Mouse (Mus musculus): ENCODE results near the gene Ptprr. TPM values are rescaled to one million over a fixed set of nuclear protein-coding genes. Genes with fewer than 3 reads are reported as not detected.

Ptprr gene
- 11.2 and 16.1 TPM in 2 replicates for polyA plus RNA-seq (2012; rRNA removed)

DNA sequence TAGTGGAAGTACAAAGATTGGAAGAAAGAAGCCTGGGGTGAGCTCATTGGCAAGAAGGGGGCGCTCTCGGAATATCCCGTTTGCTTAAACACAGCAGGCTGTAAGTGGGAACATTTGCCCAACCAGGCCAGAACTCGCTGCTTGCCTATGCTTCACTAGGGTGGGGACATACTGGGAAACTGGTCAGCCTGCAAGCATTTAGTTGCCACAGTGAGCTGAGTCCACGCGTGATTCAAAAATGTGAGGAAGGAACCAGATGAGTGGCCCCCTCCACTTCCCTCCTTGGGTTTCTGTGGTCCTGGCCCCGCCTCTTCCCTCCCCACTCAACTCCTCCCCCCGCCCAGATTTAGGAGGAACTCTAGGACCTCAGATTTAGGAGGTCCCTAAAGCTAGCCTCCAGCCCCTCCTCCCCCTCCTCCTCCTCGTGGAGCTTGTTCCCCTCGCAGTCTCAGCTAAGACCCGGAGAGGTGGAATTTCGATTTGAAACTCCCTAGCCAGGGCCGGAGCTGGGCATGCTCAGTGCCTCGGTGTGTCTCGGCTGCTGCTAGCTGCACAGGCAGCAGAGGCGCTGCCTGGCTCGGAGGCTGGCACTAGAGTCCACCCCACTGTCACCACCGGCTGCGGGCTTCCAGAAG, at the start of gene Ptprr:
Gene Ptprr, plus strand, starts transcription at position 369 of the 635 bp plus-strand sequence.
- peak; percentile 87 to 93 for DNase-seq (ENCODE audit: extremely low spot score in 1 of 2, low spot score in 1 of 2)

DNA sequence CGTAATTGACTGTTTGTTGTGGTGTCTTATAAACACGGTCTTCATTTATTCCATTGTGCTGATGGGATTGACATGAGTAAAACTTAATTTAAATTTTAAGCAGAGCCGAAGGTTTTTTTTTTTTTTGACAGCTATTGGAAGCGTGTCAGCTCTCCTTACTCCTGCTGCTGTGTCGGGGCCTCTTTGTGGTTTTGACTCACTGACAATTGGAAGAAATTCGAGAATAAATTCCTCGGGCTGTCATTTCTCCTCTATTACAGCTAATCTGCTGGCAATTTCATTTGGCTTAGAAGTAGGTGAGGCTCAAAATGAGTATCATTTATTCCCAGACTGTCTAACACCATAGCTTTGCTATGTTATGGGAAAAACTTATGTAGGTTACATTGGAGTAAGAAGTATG, 41.7 kb upstream of the Ptprr start:
- DNase-seq (ENCODE audit: extremely low spot score in 1 of 2, low spot score in 1 of 2), result no peak

DNA sequence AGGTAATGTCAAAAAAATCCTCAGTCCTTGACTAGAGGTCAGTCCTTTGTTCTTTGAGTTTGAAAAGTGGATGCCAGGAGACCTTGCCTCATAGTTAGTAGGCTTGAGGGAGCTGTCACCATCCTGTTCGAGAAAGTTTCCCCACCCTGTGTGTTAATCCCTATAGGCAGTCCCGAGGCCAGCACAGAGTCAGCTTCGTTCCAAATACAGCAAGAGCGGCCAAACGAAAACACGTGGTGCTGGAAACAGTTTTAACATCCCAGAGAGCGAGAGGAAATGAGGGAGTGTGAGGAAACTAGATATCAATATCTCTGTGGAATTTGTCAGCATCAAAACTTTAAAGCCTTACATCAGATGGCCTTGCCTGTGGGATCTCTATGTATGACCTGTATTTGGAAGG, 39.0 kb upstream of the Ptprr start:
- no peak for DNase-seq (ENCODE audit: extremely low spot score in 1 of 2, low spot score in 1 of 2)

DNA sequence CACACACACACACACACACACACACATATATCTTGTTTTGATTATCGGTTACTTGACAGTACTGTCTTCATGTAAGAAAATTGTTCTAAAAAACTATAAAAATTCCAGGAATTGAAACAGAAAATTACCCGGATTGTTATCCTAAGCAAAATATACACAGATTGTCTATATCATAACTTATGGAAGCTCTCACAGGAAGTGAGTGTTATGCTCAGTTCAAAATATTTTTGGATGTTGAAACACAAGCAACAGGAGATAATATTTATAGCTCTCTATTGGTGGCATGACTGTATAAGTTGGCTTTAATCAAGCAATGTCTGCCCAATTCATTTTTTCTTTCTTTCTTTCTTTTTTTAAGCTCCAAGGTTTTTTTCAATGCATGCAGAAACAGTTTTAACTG, 38.0 kb upstream of the Ptprr start:
- no peak for DNase-seq (ENCODE audit: extremely low spot score in 1 of 2, low spot score in 1 of 2)

DNA sequence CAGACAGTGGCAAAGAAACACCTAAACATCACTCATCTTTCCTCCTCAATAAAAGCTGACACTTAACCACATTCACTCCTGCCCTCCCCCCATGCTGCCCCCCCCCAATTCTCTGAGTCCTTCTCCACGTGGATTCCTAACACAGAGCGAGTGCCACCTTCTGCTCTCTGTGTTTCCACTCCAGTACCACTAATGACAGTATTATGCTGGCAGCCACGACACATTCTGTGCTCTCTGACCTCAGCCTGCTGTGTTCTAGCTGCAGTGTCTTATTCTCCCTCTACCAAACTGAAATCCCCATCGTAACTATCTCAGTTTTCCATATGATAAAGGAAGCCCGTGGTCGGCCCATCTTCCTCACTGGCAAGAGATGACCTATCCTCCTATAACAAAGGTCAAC, 33.7 kb upstream of the Ptprr start:
- no peak for DNase-seq (ENCODE audit: extremely low spot score in 1 of 2, low spot score in 1 of 2)

DNA sequence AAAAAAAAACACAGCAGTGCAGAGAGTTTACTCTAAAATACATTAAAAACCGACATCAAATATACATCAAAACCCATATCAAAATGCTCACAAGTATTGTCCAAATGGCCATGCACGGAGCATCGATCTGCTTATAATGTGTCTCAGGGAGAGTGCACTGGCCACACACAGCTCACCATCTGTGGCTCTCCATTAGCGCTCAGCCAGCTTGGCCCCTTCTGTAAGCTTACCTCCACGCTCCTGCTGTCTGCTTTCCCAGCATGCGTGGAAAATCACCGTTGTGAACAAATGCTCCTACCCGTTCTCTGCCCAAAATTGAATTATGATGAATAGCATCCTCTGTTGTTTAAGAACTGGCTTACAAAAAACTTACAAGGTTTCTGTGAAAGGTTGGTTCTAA, 16.2 kb upstream of the Ptprr start:
- DNase-seq (ENCODE audit: extremely low spot score in 1 of 2, low spot score in 1 of 2), result no peak

DNA sequence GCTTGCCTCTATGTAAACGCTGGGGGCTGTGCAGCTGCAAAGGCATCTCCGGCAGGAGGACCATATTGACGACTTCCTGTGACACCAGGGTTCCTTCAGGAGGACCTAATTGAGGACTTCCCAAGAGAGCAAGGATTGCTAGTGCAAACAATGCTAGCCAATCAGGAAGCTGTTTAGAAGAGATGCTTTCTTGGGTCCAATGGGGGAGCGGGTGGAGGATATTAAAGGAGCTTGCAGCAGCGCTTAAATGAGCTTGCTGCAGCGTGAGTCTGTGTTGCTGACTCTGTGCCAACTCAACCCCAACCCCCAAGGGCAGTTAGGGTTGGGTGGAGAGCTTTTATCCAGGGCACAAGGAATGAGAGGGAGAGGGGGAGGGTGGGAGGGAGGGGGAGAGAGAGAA, 11.3 kb upstream of the Ptprr start:
- peak in 1 of 2 experiments; percentile 30 for DNase-seq (ENCODE audit: extremely low spot score in 1 of 2, low spot score in 1 of 2)

DNA sequence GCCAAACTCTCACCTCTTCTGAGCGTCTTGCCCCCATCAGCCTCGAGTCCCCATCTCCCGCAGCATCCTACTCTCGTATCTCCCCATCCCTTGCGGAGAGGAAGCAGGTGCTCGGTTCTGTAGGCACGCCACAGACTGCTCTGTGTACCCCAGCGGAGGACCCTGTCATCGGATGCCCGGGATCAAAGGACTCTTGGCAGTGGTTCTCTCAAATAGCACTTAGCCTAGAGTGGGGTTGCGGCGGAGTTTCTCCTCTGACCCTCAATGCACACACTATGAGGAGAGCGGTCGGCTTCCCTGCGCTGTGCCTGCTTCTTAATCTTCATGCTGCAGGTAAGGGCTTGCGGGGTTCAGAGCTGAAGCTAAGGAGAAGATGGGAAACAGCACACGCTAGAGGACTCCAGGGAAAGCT, 473 bp downstream of the Ptprr start:
- no peak for DNase-seq (ENCODE audit: extremely low spot score in 1 of 2, low spot score in 1 of 2)

DNA sequence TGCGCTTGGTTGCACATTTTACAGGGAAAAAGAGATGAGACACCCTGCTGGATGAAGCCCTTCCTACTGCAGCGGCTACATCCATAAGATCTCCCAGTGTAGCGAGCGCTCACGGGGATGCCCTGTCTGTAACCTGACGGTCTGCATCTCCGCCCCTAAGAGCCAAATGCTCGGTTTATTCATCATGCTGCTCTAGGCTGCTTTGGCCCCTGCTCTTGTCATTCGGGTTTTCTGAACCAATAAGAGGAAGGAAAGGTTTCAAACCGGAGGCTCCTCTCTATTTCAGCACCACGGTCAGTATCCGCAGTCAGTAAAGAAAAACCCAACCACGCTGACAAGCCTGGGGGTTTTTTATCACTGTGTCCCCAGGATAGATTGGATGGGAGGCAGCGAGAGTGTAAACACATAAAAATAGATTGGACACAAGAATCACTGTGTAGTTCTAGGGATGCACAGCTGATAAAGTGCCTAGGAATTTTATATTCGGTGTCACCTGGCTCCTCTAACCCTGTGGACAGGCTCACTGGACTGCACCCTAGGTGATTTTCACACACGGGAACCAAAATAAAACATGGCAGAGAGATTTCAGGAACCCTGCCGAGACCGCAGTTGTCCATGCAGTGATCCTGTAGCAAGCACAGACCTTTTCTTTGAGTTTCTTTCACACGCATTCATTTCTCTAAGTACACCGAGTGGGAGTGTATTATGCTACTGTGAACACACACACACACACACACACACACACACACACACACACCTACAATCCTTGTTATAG, 1.3 kb downstream of the Ptprr start:
- DNase-seq (ENCODE audit: extremely low spot score in 1 of 2, low spot score in 1 of 2), result peak; percentile 20 to 64

DNA sequence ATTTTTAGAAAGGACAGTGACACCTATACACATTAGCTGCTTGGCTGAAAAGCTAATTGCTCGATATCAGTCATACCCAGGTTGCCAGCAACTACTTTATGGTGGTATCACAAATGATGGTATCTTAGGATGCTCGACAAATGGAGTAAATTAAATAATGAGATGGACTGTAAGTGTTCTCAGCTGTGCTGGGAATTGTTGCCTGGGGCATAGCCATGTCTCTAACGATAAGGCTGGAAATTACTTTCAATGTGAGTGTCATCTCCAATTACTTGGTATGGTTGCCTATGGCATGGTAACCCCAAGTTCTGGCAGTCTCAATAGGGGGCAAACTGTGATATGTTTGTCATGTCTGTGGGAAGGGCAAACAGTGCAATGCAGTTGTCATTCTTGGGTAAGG, 3.1 kb downstream of the Ptprr start:
- DNase-seq (ENCODE audit: extremely low spot score in 1 of 2, low spot score in 1 of 2), result no peak

DNA sequence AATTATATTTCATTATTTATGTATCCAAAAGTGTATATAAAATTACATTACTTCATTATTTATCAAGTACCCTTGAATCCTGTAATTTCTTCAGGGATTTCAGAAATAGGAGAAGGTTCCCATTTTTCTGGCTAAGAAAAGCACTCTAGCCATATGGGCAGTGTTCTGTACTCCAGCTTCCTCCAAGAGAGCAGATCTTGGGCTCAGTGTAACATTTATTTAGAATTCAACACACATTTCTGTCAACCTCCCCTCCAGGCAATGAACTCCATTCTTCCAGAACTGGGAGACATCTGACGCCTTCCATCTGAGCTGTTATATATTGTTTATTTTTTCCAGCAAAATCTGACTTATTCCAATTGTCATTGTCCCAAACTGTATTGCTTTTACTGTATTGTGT, 20.1 kb downstream of the Ptprr start:
- peak in 1 of 2 experiments; percentile 23 for DNase-seq (ENCODE audit: extremely low spot score in 1 of 2, low spot score in 1 of 2)

DNA sequence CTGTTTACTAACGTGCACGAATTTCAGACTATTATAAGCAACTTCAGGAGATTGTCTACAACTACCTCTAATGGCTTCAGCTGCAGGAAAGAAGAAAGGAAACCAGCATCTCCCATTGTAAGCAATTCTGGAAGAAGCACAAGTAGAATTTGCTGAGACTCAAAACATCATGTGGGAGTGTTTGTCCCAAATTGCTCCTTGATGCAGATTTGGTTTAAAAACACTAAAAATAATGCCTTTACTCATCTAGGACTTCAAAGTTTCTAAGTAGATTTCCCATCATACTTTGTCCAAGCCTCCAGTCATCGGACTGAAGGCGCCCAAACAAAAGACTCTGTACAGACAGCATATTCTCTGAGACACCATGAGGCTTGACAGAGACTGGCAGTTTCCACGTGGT, 57.9 kb downstream of the Ptprr start:
- peak in 1 of 2 experiments; percentile 20 for DNase-seq (ENCODE audit: extremely low spot score in 1 of 2, low spot score in 1 of 2)

DNA sequence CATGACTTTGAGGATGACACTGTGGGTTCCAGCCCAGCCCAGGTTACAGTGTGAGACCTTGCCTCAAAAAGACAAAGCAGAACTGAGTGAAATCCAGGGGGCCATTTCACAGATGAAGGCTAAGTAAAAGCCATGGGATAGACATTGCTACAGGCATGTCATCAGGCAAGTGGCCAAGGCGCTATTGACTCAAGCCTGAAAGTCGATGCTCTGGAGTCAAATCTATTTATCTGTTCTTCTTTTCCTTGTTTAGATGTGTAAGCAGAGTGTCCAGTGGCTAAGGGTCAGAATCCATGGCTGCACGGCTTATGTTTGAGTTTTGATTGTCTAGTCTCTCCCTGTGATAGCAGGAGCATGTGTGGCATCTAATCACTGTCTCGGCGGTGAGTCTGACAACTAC, 60.6 kb downstream of the Ptprr start:
- no peak for DNase-seq (ENCODE audit: extremely low spot score in 1 of 2, low spot score in 1 of 2)

DNA sequence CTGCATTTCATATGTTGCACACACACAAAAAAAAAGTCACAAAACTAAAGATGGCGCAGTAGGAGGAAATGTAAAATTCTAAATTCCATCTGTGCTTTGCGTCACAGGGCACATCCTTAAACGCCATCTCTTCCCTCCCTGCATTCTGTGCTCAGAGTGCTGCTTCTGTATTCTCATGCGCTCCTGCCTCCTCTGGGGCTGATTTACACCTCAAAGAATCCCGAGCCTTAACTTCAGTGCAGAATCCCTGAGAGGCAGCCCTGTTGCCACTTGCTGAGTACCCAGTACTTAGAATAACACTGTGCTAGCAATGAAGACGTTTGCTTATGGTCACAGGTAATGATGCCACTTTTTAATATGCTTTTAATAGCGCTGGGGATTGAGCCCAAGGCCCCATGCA, 61.4 kb downstream of the Ptprr start:
- no peak for DNase-seq (ENCODE audit: extremely low spot score in 1 of 2, low spot score in 1 of 2)

DNA sequence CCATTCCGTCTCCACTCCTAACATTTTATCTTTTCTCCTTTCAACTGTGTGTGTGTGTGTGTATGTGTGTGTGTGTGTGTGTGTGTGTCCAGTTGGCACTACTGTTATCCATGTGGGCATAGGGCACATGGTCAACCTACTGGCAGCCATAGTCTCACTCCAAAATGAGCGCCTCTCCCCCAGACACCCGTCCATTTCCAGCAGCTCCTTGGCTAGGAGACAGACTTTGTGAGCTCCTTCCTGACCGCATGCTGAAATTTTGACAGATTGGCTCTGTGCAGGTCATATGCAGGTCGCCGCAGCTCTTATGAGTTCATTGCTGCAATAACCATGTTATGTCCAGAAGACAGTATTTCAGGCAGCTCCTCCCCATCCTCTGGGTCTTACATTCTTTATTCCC, 62.8 kb downstream of the Ptprr start:
- DNase-seq (ENCODE audit: extremely low spot score in 1 of 2, low spot score in 1 of 2), result no peak

DNA sequence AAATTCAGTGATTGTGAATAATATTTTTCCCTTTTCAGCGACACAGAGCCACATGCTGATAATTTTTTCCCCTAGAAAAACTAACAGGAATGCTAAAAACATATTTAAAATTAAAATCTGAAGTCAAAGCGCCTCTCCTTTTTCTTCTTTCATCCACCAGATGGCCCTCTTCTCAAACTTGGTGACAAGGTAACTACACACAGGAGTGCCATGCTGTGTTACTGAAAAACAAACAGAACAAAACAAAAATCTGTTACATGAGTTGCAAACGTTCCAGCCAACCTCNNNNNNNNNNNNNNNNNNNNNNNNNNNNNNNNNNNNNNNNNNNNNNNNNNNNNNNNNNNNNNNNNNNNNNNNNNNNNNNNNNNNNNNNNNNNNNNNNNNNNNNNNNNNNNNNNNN, 66.0 kb downstream of the Ptprr start:
- DNase-seq (ENCODE audit: extremely low spot score in 1 of 2, low spot score in 1 of 2), result peak in 1 of 2 experiments; percentile 64

DNA sequence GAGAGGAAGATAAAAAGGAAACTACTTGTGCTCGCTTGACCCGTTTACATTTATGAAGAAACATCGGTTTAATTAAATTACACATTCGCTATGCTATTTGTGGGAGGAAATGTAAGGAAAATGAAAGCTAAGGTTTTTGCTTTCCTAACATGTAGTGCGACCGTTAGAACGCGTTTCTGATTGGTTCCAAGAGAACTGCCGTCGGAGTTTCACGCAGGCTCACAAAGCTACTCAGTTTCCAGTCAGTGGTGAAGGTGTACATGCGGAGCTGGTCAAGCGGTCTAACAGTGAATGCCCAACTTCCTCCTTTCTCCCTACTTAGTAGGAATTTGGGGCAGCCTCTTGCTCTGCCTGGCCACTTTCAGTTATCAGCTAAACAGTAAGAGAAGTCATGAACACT, 78.5 kb downstream of the Ptprr start:
- no peak for DNase-seq (ENCODE audit: extremely low spot score in 1 of 2, low spot score in 1 of 2)

DNA sequence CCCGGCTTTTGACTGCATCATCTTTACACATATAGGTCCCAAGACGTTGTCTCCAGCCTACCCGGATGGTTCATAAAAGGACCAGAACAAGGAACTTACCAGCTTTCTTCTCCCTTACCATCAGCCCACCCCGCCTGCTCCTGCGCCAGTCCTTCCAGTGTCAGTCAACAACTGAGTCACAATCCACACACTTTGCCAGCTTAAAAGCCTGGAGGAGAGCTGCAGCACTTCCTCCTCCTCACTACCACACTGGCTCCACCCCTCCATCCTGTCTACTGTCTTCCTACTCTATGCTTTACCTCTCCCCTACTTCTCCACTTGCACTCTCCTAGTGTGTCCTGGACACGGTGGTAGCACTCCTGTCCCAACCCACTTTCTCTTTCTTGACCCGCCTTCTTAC, 80.5 kb downstream of the Ptprr start:
- DNase-seq (ENCODE audit: extremely low spot score in 1 of 2, low spot score in 1 of 2), result no peak

DNA sequence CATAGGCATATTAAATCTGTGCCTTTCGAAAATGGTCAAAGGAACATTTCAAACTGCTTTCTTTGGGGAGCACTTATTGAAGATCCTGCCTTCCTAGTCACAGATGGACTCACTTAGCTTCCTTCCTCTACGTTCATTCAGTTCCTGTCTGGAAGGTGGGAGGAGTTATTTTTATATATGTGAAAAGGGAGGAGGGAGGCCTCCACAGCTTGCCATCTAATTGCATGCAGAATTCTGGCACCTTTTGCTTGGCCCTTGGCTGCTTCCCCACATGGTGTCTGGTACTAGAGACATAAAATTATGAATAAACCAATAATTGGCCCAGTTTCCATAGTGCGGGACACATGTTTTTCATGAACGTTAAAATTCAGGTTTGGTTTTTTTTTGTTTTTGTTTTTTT, 90.2 kb downstream of the Ptprr start:
- DNase-seq (ENCODE audit: extremely low spot score in 1 of 2, low spot score in 1 of 2), result peak; percentile 32 to 57

DNA sequence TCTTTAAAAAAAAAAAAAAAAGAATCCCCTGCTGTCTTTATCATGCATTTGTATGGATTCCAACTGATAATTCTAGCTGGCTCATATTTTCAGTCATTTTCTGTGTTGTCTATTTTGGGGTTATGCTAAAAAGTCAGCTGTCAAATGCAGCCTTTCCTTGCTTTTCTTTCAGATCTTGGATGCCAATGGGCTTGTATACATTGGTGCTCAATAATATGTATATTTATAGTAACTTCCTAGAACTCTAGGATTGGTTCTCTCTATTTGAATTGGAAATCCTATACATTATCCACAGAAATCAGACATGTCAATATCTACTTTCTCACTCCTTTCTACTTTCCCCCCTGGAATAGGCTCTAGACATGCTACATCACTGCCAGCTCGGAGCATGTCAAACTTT, 90.7 kb downstream of the Ptprr start:
- DNase-seq (ENCODE audit: extremely low spot score in 1 of 2, low spot score in 1 of 2), result no peak

DNA sequence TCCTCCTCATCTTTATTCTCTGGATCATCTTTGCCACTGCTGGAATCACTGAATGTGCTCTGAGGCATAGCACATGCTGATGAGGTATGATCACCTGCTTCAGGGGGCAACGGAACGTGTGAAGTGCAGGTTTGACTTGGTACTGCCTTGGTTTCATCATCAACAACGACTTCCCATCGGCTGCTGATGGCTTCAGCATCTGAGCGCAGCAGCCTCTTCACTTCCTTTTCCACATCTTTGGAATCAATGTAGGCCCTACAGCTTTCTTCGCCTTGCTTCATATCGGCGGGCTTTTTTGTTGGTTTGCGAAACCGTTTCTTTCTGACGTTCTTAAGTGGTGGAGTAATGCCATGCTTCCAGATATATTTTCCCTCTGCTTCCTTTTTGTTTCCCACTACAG, 94.9 kb downstream of the Ptprr start:
- no peak for DNase-seq (ENCODE audit: extremely low spot score in 1 of 2, low spot score in 1 of 2)

DNA sequence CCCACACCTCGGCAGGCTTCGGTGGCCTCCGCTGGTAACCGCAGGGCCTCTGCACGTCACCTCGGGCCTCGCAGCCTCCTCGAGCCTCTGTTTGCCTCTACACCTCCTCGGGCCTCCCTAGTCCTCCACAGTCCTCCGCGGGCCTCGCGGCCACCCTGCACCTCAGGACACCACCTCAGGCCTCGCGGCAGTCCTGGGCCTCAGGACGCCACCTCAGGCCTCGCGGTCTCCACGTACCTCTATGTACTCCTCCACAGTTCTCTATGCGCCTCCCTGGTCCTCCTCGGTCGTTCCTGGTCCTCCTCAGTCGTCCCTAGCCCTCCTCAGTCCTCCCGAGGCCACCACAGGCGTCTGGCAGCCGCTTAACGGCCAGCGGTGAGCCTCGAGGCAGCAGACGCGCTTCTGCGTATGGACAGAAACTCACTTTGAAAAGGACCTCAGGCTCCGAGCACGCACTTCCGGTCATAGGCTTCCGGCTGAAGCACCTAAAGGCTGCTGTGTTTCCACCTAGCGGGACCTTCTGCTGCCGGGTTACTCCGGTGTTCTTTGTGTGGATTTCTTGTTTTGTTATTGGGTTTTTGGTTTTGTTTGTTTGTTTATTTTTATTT, 96.0 kb downstream of the Ptprr start, which contains the start of gene 4933416C03Rik:
Gene 4933416C03Rik, minus strand, starts transcription at position 51 of the 608 bp plus-strand sequence.
- DNase-seq (ENCODE audit: extremely low spot score in 1 of 2, low spot score in 1 of 2), result no peak

Data from frontal cortex, adult 2 months (tissue).